Mouse (Mus musculus) lung, embryonic 16.5 days (tissue): ENCODE data around the gene Ufd1. TPM values are rescaled to one million over a fixed set of nuclear protein-coding genes. Genes with fewer than 3 reads are reported as not detected.

ENCODE experiments used
- ATAC-seq: fragments of 200-750 bp; cut with Nextera tagmentation; 2 replicates; pipeline ENCODE4 v1.8.0; 2017; ENCODE audit warnings: low read depth, mild to moderate bottlenecking, moderate library complexity
- H3K27ac ChIP-seq: fragments of 300-500 bp; sonication (generic); 2 replicates; pipeline ENCODE4 v1.5.1; 2014; ENCODE audit warnings: mild to moderate bottlenecking, control low read depth, low read length
- H3K27me3 ChIP-seq: fragments of 300-500 bp; sonication (generic); 2 replicates; pipeline ENCODE4 v1.6.1; 2014; ENCODE audit warnings: low read depth, low read length, mixed read lengths; ENCODE audit not compliant: control insufficient read depth, insufficient read depth
- H3K36me3 ChIP-seq: fragments of 300-500 bp; sonication (generic); 2 replicates; pipeline ENCODE4 v1.6.1; 2014; ENCODE audit warnings: low read length; ENCODE audit not compliant: control insufficient read depth, insufficient read depth
- H3K4me1 ChIP-seq: fragments of 300-500 bp; sonication (generic); replicated peaks from 2 replicates; pipeline ENCODE4 v1.6.1; 2014; ENCODE audit warnings: low read length, mixed read lengths; ENCODE audit not compliant: control insufficient read depth, insufficient read depth
- H3K4me2 ChIP-seq: fragments of 300-500 bp; sonication (generic); 2 replicates; pipeline ENCODE4 v1.6.1; 2014; ENCODE audit warnings: low read depth, low read length, control low read depth
- H3K4me3 ChIP-seq: fragments of 300-500 bp; sonication (generic); 2 replicates; pipeline ENCODE4 v1.5.1; 2014; ENCODE audit warnings: mild to moderate bottlenecking, low read length, control low read depth
- H3K9ac ChIP-seq: fragments of 300-500 bp; sonication (generic); 2 replicates; pipeline ENCODE4 v1.6.1; 2014; ENCODE audit warnings: low read length, control low read depth
- H3K9me3 ChIP-seq: fragments of 300-500 bp; sonication (generic); 2 replicates; pipeline ENCODE4 v1.6.1; 2016; ENCODE audit warnings: low read length; ENCODE audit not compliant: control insufficient read depth
- WGBS: fragments of 180-500 bp; shearing (Covaris S2); extraction: QIAGEN DNeasy Blood & Tissue Kit; methylation state at CpG from one replicate; pipeline ENCODE4 v1.1.7; 2014; 5-methylcytosine and 5-hydroxymethylcytosine counted together
- polyA plus RNA-seq: library from polyadenylated mRNA; unstranded; fragments of >200 nt; fragmentation: Nextera tagmentation; extraction: Ambion mirVana; gene quantifications from 2 replicates; pipeline ENCODE4 v1.2.1, GENCODE M21; 2015

Gene Ufd1
- polyA plus RNA-seq, 1 experiment from 2014 or later = 89.9 TPM

DNA sequence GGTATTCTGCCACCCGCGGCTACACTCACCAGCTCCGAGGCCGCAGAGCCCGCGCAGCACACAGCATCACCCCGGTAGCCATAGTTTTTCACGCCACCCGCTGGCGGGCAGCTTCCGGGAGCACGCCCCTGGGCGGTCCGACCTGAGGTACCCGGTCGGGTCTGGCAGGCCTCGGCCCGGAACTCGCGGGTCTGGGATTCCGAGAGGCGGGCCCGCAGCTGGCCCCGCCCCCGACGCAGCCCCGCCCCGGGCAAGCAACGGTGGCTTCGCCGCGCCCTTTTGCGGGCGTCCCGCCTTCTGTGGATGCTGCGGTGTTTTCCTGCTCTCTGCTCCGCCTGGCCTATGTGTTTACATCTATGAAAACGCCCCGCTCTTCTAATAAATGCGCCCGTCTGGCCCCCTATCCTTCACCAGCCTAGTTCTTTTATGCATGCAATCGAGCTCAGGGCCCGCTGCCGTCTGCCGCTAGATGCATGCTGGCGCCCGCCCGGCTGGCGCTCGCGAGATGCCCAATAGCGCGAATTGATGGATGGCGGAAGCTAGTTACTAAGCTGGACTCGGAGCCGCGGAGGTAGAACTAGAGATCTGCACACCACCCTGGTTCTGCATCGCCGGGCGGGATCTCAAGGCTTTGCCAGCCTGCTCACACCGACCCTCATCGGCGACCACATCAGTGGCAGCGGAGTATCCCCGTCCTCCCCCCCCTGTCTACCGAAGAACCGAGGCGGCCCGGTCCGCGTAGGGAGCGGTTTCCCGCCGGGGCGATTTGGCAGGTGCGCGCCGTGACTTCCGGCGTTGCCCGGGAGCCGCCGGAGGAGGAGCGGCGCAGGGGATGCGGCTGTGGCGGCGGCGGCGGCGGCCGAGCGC, 65.1 kb downstream of the Ufd1 start, which contains the start of the genes Mrpl40 and Hira:
Gene Mrpl40 (minus strand): TSS at position 421 of the 867 bp plus-strand sequence.
Gene Hira (plus strand): TSS at position 596 of the 867 bp plus-strand sequence.
- H3K4me1 ChIP-seq = peaks cover 10% of the 10 kb centered on the region
- peak within 1 kb of the TSS; percentile 94 for H3K4me3 ChIP-seq
- WGBS = under 1% methylated on average over 71 of the region's 93 CpGs
- peak within 1 kb of the TSS; percentile 97 for H3K27ac ChIP-seq
- ATAC-seq = peak; percentile 95
- H3K9me3 ChIP-seq = no peaks in the 10 kb centered on the region
- peak within 1 kb of the TSS; percentile 93 for H3K4me2 ChIP-seq
- H3K36me3 ChIP-seq = peaks cover 22% of the 10 kb centered on the region
- H3K9ac ChIP-seq = peak within 1 kb of the TSS; percentile 88
- H3K27me3 ChIP-seq = no peaks in the 10 kb centered on the region

DNA sequence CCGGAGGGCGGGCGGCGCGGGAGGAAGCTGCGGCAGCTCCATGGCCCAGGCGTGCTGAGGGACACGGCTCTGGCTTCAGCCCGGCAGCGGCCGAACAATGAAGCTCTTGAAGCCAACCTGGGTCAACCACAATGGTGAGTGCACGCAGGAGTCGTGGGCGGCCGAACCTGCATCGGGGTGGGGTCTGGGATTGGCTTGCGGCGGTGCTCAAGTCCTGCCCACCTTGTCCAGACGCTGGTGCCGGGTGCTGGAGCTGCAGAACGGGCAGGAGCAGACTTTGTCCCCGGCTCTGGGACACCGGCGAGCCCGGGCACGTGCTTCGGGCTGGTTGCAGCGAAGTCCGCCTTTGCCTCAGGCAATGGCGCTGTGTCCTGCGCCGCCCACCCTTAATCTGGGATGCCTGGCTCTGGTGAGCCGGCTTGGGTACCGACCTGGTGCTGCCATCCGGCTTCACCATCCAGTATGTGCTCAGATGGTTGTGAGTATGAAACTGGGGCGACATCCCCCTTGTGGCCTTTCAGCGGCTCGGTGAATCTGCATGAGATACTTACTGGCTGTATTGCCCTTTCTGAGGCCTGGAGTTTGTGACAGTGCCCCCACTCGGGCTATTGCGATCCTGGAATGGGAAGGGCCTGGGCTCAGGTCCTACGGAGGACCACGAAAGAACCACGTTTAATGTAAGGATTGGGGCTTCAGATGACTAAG, 66.0 kb downstream of the Ufd1 start:
- Histone ChIP-seq H3K4me3 (peak overlapping the region; percentile 94), H3K9me3 (no peaks in the 10 kb centered on the region), H3K4me1 (peaks cover 10% of the 10 kb centered on the region), H3K27me3 (no peaks in the 10 kb centered on the region), H3K9ac (peak overlapping the region; percentile 88), H3K36me3 (peaks cover 14% of the 10 kb centered on the region), H3K27ac (peak overlapping the region; percentile 97), H3K4me2 (peak overlapping the region; percentile 93)
- under 1% methylated on average over 36 of the region's 43 CpGs for WGBS
- ATAC-seq = peak; percentile 30

DNA sequence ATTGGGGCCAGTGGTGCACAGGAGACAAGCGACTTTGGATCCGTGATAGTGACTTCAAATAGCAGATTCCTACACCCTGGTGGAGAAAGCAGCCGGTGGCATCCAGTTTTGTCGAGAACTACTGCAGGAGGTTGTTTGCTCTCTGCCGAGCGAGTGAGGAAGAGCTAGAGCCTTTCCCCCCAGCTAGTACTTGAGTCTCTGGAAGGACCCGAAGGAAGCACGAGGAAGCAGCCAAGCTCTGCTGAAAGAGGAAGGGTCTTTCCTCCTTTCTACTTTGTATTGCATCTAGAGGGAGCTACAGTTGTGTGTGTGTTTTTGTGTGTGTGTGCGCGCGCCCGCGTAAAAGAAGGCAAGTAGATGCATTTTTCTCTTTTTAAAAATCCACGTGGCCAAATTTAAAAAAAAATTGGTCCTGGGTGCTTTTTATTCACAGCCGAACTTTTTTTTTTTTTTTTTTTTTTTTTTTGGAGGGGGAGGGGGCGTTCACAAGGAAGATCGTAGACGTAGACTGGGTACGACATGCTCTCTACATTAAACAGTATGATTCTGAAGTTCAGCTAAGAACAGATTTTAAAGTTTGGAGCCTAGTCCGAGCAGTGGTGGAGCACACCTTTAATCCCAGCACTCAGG, 66.6 kb downstream of the Ufd1 start:
- Histone ChIP-seq H3K36me3 (peaks cover 11% of the 10 kb centered on the region), H3K4me2 (peak overlapping the region; percentile 93), H3K9ac (peak overlapping the region; percentile 88), H3K4me1 (peaks cover 10% of the 10 kb centered on the region), H3K27ac (peak overlapping the region; percentile 97), H3K4me3 (peak overlapping the region; percentile 94), H3K9me3 (no peaks in the 10 kb centered on the region), H3K27me3 (no peaks in the 10 kb centered on the region)
- 14% methylated on average over 20 of the region's 20 CpGs for WGBS
- no peak for ATAC-seq

DNA sequence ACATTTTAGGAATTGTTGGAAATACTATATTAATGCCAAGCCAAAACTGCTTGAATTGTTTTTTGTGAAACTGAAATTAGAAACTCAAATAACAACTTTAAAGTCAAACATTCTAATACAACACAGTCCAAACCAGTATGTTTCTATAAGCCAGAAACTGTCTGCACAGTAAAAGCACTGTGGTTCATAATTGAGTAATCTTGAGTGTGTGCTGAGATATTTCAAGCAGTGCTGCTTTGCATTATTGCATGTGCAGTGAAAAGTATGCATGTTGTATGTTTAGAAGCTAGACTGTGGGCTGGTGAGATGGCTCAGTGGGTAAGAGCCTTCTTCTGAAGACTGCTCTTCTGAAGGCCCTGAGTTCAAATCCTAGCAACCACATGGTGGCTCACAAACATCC, 72.5 kb downstream of the Ufd1 start:
- Histone ChIP-seq H3K4me2 (no peak overlapping the region), H3K9ac (no peak overlapping the region), H3K27ac (no peak overlapping the region), H3K4me3 (no peak overlapping the region), H3K9me3 (no peaks in the 10 kb centered on the region), H3K36me3 (no peaks in the 10 kb centered on the region; the same call in 1 of the 2 replicates), H3K27me3 (no peaks in the 10 kb centered on the region), H3K4me1 (peaks cover 6% of the 10 kb centered on the region)
- ATAC-seq = no peak

Other genes with a start within 250 kb of the Ufd1 start
- 5.5 and 6.2 TPM in 2 replicates for gene Tbx1, start 221.1 kb upstream of the Ufd1 start, polyA plus RNA-seq
- gene Gp1bb, start 189.4 kb upstream of the Ufd1 start, polyA plus RNA-seq = 2.0 and 2.2 TPM in 2 replicates
- 3.6 and 4.2 TPM in 2 replicates for gene Gm49601, start 185.4 kb upstream of the Ufd1 start, polyA plus RNA-seq
- gene Sept5, start 181.8 kb upstream of the Ufd1 start, polyA plus RNA-seq = 21.1 and 22.2 TPM in 2 replicates
- gene Cldn5, start 34.9 kb upstream of the Ufd1 start, polyA plus RNA-seq = 130 and 134 TPM in 2 replicates
- gene Cdc45, start 208 bp downstream of the Ufd1 start, polyA plus RNA-seq = 48.7 TPM in 2 replicates
- gene 2510002D24Rik, start 24.8 kb downstream of the Ufd1 start, polyA plus RNA-seq = 34.5 and 40.4 TPM in 2 replicates
- gene Gm28539, start 24.8 kb downstream of the Ufd1 start, polyA plus RNA-seq = not detected in 2 replicates
- 82.9 and 84.5 TPM in 2 replicates for gene Mrpl40, start 65.1 kb downstream of the Ufd1 start, polyA plus RNA-seq
- 5.8 and 7.3 TPM in 2 replicates for gene Hira, start 65.3 kb downstream of the Ufd1 start, polyA plus RNA-seq